Mouse (Mus musculus) retina, adult 2 months (tissue): ENCODE data around the gene Ncam1.

Source experiments
- DNase-seq: peaks from one replicate; pipeline ENCODE4 v3.0.0-alpha.2; 2012; ENCODE audit warnings: low read depth, low spot score

The Ncam1 gene

DNA sequence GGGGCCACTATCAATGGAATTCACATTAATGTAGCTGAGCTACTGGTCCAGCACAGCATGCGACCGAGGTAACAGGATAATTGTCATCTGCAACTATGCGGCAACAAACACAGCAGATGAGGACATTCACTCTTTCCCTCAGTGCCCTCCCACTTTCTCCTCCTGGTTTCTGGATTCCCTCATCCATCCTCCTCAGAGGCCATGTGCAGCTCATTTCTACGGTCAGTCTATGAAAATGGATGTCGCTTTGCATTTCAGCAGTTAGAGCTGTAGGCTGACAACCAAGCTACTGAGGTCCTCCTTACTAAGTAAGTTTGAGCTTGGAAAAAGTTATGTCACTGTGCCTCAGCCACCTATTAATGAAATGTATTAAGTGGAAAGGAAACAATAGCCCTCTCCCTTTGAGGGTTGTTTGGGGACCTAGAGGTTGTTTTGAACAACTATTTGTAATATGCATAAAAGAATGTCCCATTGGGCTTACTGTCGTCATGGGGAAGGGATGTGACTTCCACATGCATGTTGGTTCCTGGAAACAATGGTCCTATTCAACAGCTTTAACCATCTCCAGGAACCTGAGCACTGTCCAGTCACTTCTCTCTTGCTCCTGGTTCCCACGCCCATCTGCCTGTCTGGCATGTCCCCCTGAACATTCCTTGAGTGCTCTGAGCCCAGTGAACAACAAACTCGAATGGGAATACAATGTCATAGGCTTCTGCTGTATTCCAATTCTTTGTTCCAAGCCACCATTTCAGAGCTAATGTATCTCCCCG, 122.8 kb downstream of the Ncam1 start:
- no peak for DNase-seq

DNA sequence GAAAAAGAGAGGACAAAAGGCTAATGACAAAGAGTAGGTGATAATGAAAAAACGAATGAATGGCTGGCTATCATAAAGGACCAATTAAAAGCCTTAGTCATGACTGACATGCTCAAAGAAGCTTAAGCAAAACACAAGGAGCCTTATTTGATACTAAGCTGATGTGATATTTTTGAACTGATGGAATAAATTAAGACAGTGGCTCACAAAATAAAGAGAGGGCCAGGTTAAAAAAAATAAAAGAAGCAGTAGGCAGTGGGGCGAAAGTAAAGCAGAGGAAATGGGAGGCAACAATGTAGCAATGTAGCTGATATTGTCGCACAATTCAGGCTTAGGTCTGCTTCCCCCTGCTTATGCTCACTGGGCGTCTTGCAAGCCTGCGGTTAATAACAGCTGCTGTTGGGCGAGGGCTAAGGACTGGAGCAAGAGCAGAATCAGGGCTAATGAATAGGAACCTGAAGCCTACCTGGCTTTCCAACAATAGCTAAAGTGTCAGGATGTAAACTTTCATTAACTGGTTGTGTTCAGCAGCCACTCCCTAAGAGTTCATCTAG, 126.0 kb downstream of the Ncam1 start:
- no peak for DNase-seq

DNA sequence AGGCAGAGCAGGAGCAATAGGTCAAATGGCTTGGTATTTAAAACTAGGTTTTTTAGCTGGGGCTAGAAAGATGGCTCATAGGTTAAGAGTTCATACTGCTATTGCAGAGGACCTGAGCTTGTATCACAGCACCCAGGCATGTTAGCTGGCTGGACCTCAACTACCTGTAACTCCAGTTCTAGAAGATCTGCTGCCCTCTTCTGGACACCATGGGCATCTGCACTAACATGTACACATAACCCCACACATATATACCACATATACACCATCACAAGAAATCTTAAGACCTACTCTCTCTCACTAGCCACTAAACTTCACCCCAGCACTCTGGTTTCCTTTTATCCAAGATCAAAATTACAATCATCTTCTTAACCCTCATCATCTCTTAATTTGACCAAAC, 131.7 kb downstream of the Ncam1 start:
- no peak for DNase-seq

DNA sequence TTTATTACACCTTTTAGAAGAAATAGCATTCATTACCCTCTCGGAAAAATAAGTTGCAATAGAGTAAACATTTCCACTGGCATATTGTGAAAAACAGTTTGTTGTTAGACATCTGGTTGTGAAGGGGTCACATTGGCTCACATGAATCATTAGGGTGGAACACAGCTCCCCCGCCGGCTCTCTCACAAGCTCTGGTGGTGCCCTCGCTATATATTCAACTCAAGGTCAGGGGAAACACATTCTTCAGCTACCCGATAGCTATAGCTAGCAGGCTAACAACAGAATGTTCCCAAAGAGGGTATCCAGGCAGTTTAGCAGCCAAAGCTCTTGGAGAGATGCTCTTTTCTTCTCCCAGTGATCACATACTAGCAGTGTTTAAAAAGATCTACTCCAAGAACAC, 133.4 kb downstream of the Ncam1 start:
- DNase-seq = no peak

DNA sequence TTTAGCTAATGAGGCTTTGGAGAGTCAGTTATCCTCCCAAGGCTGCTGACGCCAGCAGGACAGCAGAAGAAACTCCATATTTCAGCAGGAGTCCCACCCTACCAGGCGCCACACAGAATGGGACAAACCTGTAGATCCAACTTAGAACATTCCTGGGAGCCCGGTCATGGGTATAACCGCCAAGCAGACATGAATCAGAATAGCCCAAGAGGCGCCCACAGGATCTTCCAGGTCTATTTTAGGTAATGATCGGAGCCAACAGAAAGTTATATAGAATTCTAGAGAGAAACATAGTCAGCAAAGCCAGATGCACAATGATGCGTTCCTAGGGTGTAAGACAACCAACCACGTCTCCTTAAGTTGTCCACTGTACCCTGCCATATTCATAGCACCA, 134.8 kb downstream of the Ncam1 start:
- no peak for DNase-seq

DNA sequence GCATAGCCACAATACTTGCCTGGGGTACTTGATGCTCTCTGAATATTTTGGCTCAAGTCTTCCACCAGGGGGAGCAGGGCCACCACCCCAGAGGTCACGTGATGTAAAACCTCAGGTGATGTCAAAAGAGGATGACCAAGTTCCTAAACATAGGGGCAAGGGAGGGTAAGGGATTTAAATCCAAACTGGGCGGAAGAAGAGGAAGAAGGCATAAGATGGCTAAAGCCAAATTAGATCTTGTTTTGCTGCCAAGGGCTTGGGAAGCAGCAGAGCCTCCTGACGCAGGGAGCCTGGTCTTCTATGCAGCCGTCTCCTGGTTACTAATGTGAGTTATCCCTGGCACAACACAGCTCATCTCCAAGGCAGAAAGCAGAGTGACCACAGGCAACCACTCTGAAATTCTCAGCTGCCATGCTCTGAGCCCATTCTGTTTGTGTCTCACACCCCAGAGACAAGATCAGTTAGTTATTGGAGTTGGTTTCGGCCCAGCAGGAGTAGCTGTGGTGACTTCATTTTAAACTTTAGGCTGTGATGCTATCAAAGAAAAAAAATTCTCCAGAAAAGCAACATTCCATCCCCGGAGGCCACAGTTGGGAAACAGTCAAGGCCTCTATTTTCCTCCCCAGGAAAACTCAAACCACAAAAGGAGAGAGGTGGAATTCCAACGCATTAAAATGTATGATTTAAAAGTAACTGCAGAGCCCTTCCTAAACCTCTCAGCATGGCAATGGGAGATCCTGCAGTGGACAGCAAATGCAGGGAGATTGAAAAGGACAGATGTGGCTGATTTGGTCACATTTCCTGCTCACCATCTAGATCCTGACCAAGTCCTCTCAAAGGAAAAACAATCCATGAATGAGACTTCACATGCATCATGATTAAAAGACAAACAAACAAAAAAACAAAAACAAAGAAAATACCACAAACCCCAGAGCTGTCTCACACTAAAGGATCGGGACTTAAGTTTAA, 135.5 kb downstream of the Ncam1 start:
- no peak for DNase-seq

DNA sequence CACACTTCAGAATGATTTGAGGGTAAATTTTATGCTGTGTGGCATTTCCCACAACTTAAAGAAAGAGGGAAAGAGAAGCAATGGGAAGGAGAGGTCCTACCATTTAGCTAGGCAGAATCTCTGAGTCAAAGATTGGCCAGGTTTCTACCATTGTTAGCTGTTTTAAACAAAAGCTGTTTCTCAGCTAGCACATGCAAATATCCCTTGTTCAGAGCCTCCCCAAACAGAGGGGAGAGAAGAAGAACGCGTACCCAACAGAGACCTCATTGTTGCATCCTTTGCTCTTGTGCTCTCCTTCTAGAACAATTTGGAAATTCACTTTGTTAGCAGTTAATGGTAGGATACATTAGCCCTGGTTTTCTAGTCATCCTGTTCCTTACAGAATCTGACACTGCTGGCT, 137.2 kb downstream of the Ncam1 start:
- no peak for DNase-seq

DNA sequence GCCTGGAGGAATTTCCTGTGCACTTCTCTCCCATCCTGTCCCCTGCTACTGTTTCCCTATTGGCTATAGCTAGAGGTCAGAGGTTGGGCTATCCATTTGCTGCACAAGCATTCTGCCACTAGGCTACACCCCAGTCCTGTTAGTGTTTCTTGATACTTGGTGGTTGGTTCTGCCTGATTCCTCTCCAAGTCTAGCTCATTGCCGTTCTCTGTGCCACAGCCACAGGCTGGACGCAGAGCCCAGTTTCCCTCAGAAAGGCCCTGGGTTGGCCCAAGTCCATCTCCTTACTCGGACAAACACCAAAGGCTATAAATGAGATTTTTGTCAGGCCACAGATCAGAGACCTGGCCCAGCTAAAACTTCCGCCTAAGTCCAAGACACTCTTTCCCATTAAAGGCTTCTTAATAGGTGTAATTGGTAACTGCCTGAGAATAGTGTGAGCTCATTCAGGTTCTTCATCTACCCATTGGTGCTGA, 140.3 kb downstream of the Ncam1 start:
- DNase-seq = no peak

DNA sequence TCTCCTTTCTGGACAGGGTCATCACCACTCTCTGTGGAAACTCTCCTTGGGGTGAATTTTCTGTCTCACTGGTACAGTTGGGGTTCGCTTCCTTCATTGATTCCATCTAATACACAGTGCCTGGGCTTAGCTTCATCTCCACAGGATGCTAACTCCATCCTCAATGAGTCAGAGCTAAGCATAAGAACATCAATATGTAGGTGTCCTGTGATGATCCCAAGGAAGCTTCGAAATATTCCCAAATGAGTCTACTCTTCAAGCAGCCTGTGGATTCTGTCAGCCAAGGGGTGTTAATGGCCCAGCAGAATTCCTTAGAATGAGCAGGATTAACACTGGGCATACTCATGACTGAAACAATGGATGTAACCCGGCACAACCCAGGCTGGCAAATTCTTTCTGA, 144.3 kb downstream of the Ncam1 start:
- DNase-seq = no peak

DNA sequence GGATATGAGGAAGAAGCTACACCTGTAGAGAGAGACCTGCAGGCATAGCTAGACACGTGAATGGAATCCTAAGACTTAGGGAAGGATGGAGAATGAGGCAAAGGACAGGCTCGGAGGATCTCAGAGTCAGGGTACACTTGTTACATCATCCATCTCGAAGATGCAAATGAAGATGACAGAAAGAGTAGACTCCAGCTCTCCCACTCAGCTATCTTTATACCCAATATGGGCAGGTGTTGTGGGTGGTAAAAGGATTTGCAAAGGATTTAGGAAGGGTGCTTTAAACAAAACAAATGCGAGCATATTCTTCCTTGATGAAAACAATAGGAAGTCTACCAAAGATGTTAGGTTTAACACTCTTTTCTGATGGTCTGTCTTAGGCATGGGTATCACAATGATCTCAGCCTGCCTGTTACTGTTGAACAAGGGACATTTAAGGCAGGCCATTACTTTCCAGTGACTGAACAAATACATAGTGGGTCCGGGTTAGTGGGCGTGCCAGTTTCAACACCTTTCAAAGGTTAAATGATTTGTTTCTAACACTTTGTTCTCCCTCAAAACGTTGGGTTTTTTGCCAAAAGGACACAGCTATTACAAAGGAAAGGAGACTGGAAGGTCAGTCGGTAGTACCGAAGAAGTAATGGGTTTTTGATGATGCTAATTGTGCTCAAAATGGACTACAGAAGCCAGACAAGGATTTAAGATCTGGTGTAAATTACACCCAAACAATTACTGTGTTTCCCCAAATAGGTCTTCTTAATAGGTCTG, 145.1 kb downstream of the Ncam1 start:
- no peak for DNase-seq

DNA sequence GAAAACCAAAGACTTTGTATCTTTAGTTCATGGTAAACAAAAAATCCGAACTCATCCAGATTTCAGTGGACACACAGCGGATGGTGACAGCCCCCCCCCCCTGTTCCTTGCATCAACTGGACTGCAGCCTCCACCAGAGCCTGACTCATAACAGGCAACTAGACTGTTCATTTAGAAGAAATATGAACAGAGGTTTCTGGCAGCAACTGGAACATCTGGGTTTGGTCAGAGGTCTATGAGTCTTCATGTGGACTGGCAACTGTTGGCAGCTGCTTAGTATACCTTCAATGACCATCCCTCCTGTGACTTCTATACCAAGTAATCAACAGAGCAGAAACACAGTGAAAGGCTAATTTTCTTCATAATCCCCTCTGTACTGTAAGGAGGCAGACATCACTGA, 154.4 kb downstream of the Ncam1 start:
- DNase-seq = no peak

DNA sequence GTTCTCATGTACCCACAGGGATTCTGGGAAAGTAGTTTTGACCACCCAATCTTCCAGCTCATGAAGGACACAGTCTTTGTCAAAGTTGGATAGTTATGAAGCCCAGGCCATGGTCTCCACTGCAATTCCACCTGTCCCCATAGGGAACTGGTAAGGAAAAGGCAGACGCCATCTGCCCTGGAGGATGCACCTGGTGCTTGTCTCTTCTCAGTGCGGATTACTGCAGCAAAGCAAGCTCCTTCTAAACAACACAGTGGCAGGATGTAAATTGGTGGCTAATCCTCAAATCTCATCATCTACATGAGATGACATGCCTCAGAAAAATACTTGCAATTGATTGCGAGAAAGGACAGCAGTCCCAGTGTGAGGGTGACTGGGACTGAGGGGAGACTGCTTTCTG, 158.0 kb downstream of the Ncam1 start:
- DNase-seq = no peak

DNA sequence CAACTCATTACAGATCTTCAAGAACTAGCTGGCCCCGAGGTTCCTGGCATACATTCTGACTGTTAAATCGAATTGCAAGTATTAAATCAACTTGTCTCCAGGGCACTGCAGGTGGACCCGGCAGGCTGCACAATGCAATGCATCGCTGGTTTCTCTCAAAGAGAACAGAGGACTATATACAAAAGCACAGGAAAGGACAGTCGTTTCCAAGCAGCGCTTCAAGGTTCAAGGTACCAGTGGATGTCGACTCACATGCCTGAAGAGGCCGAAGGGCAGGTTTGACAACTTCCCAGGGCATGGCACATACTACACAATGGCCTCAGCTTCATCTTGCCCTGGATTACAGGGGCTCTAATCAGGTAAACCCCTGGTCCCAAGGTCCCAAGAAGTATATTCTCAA, 158.6 kb downstream of the Ncam1 start:
- no peak for DNase-seq

DNA sequence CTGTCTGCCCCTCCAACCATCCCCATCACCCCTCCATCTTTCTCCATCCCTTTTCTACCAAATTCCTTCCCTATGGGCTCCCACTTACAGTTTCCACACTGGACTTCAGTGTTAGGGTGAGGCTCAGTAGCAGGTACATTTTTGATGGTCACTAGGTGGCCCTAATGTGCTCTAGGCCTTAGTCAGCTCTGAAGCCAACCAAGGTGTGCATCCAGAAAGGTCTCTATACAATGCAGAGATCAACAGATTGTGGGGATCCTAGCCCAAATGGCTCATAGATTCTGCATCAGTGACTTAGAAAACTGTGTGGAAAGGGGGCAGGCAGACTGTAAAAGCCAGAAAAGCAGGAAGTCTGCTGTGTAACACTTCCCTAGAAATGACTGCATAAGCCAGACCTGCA, 160.8 kb downstream of the Ncam1 start:
- DNase-seq = no peak

DNA sequence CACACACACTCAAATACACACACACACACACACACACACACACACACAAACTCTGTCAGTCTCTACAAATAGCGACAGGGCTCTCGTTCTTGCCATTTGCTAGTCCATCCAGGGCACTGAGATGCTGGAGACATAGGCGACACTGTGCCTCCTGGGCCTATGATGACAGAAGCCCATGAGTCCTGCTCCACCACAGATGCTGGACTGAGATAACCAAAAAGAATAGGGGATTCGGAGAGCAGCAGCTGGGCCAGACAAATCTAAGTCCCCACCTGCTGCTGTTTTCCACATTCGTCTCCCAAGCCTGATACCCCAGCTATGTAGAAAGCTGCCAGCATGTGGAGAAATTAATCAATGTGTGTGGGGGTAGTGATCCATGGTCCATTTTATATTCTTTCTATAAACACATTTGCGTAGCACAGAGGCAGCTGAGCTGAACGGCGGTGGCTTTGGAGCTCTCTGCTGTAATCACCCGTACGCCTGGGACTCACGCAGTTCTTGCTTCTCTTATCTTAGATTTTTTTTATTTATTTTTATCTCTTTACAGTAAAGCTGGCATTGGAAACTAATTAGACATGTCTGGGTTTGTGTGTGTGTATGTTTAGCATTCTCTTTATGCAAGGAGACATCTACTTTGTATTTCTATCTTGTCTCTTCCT, 162.9 kb downstream of the Ncam1 start:
- no peak for DNase-seq

DNA sequence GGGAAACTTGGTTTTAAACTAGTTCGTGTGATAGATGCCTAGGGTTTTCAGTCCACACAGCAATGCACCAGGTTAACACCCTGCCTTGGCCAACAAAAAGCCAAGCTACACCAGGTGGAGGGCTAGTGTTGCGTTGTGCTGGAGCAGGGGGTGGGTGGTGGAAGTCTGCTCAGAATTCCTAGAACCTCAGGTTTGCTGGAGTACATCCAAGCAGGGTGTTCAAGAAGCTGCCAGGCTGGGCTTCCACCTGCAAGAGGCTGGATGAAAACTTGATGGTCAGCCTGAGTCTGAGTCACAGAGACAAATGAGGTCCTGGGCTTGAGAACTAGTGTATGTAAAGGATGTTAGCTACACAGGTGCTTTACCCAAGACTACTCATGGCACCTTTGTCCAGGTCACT, 166.1 kb downstream of the Ncam1 start:
- DNase-seq = no peak

DNA sequence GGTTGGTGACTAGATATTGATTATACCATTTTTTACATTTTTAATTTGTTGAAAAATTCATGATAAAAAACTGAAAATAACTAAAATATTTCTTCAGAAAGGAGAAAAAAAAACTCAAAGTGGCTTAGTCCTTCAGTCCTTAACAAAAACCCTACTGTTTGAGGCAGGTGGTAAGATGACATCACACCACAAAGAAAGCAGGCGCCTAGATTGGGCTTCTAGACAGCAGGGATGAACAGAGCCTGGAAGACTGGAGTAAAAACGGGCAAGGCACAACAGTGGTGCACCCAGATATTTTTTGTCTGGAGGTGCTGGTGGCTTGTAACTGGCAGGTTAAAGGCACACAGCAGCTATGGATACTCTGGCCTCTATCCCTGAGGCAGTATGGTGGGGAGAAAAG, 168.4 kb downstream of the Ncam1 start:
- no peak for DNase-seq

DNA sequence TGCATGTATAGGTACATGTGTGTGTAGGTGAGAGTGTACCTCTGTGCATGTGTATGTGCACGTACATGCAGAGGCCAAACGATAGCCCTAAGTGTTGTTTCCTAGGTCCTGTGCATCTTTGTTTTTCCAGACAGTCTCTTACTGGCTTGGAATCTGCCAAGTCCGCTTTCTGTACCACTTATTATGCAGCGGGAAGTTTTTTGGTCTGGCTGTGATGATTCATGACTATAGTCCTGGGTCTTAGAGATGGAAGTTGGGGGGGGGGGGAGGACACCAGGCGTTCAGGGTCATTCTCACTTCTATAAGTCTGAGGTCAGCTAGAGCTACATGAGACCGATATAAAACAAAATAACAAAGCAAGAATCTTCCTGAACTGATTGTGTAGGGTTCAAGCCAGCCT, 173.8 kb downstream of the Ncam1 start:
- no peak for DNase-seq

DNA sequence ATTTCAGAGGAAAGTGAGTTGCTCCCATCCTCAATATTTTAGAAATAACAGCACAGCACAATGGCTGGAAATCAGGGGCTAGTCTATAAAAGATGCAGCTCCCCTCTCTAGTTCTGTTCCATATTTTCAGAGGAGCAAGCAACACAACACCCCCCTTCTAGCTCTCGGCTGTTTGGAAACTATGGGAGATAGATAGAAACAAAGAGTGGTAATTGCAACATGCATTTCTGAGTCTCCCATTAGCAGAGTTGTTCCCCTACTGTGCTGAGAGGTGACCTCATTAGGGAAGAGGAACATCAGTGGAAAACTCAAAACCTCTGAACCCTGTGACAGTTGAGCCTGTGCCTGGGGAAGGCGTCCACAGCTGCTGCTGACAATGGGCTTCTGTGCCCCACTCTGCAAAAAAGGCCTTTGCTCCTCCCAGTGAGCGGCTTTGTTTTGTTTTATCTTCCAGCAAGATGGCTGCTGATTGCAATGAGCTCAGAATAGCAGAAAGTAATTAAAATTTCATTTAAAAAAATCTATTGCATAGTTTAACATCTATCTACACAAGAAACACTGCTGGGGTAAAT, 174.7 kb downstream of the Ncam1 start:
- DNase-seq = no peak

DNA sequence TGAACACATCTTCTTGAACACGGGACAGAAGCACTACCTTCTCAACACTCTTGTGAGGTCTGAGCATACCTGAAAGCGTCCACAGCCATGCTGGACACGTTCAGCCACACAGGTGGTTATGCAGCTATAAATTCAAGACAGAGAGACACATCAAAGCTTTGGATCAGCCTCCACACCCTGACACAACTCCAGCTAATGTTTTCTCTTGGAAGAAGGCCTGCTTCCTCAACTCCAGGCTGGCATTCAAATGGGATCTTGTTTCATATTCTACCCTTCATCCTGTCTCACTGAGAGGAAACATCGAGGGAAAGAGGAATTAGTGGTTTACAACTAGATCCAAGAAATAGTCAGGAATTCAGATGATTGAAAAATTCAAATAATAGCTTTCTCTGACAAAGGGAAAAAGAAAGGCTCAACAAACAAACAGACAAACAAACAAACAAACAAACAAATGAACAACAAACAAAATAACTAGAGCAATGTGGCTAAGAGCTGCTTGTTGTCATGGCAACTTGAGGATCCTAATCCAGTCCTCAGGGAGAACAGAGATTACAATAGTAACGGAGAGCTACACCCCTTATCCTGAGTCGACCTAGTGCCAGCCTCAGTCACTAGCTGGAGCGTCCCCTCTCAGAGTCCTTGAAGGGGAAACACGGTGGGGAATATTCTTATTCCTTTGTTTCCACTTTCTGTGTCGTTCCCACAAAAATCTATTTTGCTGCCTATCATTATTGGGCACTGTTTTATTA, 175.6 kb downstream of the Ncam1 start:
- no peak for DNase-seq
